In the genomic region with DNA sequence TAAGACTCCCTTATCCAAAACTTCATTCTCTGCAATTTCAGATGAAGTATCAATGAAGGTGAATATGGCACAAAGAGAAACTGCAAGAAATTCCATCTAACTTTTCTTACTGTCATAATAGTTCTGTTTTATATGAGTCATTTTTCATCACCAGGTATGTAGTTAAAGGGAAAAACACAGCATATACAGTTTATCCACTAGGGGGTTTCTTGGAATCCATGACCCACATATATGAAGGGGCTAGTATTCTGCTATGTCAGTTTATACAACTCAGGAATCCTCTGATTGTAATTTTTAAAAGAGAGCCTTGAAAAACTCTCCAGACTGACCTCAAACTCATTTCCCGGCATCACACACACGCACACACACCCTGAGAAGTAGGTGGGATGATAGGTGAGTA, we compare ENCODE assay signal across 16 mouse cellular contexts. TPM values are rescaled to one million over a fixed set of nuclear protein-coding genes. Genes with fewer than 3 reads are reported as not detected.
A peak's percentile ranks its signal among the peaks of the same experiment; 100 is the strongest.
DNase-seq lines count a peak whose midpoint lies in the region; ATAC-seq and TF ChIP-seq lines count a peak whose summit lies in the region.
"Had no signal": no experiment of that assay in that cellular context is flagged by ENCODE, and none has a peak within 500 bp of the region (broad histone marks: within the 10 kb centered on the region; RNA-seq: fewer than 3 reads in every experiment).

No protein-coding gene starts in this region.

- H3K4me3 ChIP-seq in gastrocnemius, adult 2 months = peak overlapping the region; percentile 78; the same call in 1 of the 2 replicates
- no peak overlapping the region for H3K4me3 ChIP-seq in left cerebral cortex, adult 2 months
- H3K4me3 ChIP-seq in E14TG2a.4 (replicated peaks; ENCODE audit: low read length) = no peak overlapping the region
- peak overlapping the region; percentile 43 for H3K4me3 ChIP-seq in liver, embryonic 16.5 days (ENCODE audit: low read depth, low read length)
- H3K4me3 ChIP-seq: hindbrain, embryonic 10.5 days; limb, embryonic 10.5 days had no signal

- peaks cover 22% of the 10 kb centered on the region for H3K4me1 ChIP-seq in E14TG2a.4 (replicated peaks; ENCODE audit: low read depth, low read length)
- peaks cover 24% of the 10 kb centered on the region for H3K4me1 ChIP-seq in liver, embryonic 16.5 days (ENCODE audit: control insufficient read depth, low read depth, low read length)

- peaks cover 4% of the 10 kb centered on the region for H3K27me3 ChIP-seq in E14TG2a.4 (ENCODE audit: insufficient read depth, low read length)
- H3K27me3 ChIP-seq in liver, embryonic 16.5 days (ENCODE audit: control insufficient read depth, insufficient read depth, low read depth, low read length) = peaks cover 3% of the 10 kb centered on the region; the same call in 1 of the 2 replicates

- ATAC-seq in liver, embryonic 16.5 days (ENCODE audit: low read depth) = no peak

- H3K36me3 ChIP-seq in E14TG2a.4 (ENCODE audit: insufficient read depth, low read length) = no peaks in the 10 kb centered on the region
- no peaks in the 10 kb centered on the region for H3K36me3 ChIP-seq in liver, embryonic 16.5 days (ENCODE audit: control insufficient read depth, insufficient read depth)
- H3K36me3 ChIP-seq: hindbrain, embryonic 10.5 days; limb, embryonic 10.5 days had no signal

- WGBS in liver, embryonic 16.5 days (ENCODE audit: insufficient replicate concordance) = 86% methylated on average over 2 of the region's 2 CpGs

- no peak; the same call in 1 of the 2 replicates for TF ChIP-seq CTCF in gastrocnemius, adult 2 months (IDR thresholded peaks at IDR 0.05)
- peak; percentile 33 for TF ChIP-seq CTCF in left cerebral cortex, adult 2 months (IDR thresholded peaks at IDR 0.05)
- TF ChIP-seq CTCF in E14TG2a.4 (conservative IDR thresholded peaks at IDR 0.05; ENCODE audit: low read length) = peak; percentile 12

- DNase-seq in gastrocnemius, adult 2 months = no peak
- DNase-seq in gastrocnemius, postnatal 25 days = no peak
- no peak for DNase-seq in left cerebral cortex, adult 2 months (ENCODE audit: extremely low spot score in 1 of 2, low spot score in 2 of 2)
- DNase-seq in left cerebral cortex, postnatal 4 days = no peak
- DNase-seq in cerebellum, adult 11-12 months = no peak
- DNase-seq in embryo, embryonic 11 days = no peak
- DNase-seq: cerebellum, postnatal 25 days; heart, adult 18-20 months; kidney, adult 2 months; kidney, postnatal 36 days; right cerebral cortex, adult 18-20 months had no signal

- peak overlapping the region; percentile 30 for H3K4me2 ChIP-seq in liver, embryonic 16.5 days (ENCODE audit: low read depth, low read length)

- no peak overlapping the region for H3K9ac ChIP-seq in liver, embryonic 16.5 days (ENCODE audit: low read depth, low read length)

- H3K27ac ChIP-seq in gastrocnemius, adult 2 months = no peak overlapping the region
- H3K27ac ChIP-seq in left cerebral cortex, adult 2 months = no peak overlapping the region
- H3K27ac ChIP-seq in liver, embryonic 16.5 days (ENCODE audit: low read length) = no peak overlapping the region
- H3K27ac ChIP-seq: hindbrain, embryonic 10.5 days; limb, embryonic 10.5 days had no signal

- no peaks in the 10 kb centered on the region for H3K9me3 ChIP-seq in E14TG2a.4 (ENCODE audit: low read length)
- H3K9me3 ChIP-seq in liver, embryonic 16.5 days (replicated peaks; ENCODE audit: control insufficient read depth, low read length) = no peaks in the 10 kb centered on the region
- H3K9me3 ChIP-seq: hindbrain, embryonic 10.5 days; limb, embryonic 10.5 days had no signal

- intact Hi-C loops in gastrocnemius, adult 2 months (cut with DNase I) = no loop called here
- intact Hi-C loops in left cerebral cortex, adult 2 months (cut with DNase I) = loop anchor here (2.0 kb wide), 1 partner anchor 41 kb away; no protein-coding TSS in a partner anchor
- intact Hi-C loops in left cerebral cortex, postnatal 4 days (cut with DNase I) = loop anchor here (10.0 kb wide), 1 partner anchor 83 kb away; no protein-coding TSS in a partner anchor

RNA-seq across cellular contexts. Expression of a gene that starts 2.1 kb away (rescaled TPM):
- total RNA-seq in gastrocnemius, adult 2 months (2021) = 1 to 10 TPM; 2.7 to 5.3 TPM
- total RNA-seq in gastrocnemius, postnatal 25 days (2021) = 1 to 10 TPM; 3.0 to 3.9 TPM
- total RNA-seq in left cerebral cortex, adult 2 months (2021) = 1 to 10 TPM; 5.6 to 7.0 TPM
- 1 to 10 TPM; 3.0 to 3.8 TPM for total RNA-seq in left cerebral cortex, postnatal 4 days (2021)
- polyA plus RNA-seq in liver, embryonic 16.5 days (2015; fragmentation: Nextera tagmentation; extraction: Ambion mirVana) = 10.7 and 12.3 TPM in 2 replicates

RNA-seq across cellular contexts. Expression of a gene that starts 32.3 kb away (rescaled TPM):
- 1 to 10 TPM in 1 of 2 experiments, under 1 TPM in 1; 0.87 to 1.3 TPM for total RNA-seq in gastrocnemius, adult 2 months (2021)
- 1 to 10 TPM; 2.5 TPM for total RNA-seq in gastrocnemius, postnatal 25 days (2021)
- total RNA-seq in left cerebral cortex, adult 2 months (2021) = 1 to 10 TPM; 4.8 to 5.8 TPM
- 1 to 10 TPM; 6.5 to 7.7 TPM for total RNA-seq in left cerebral cortex, postnatal 4 days (2021)
- polyA plus RNA-seq in liver, embryonic 16.5 days (2015; fragmentation: Nextera tagmentation; extraction: Ambion mirVana) = 8.4 and 9.9 TPM in 2 replicates
- total RNA-seq: neutrophil, adult 5-6 weeks had no signal

Comparison
In these comparisons a context has a peak if more than half of its experiments do, and no peak if none do; other contexts are left out.
1. H3K4me3 ChIP-seq: peak in gastrocnemius, adult 2 months (single experiment) and liver, embryonic 16.5 days (single experiment); none in left cerebral cortex, adult 2 months (single experiment) and E14TG2a.4 (single experiment).